Mouse (Mus musculus): ENCODE measurements around the gene Fstl5. TPM values are rescaled to one million over a fixed set of nuclear protein-coding genes. Genes with fewer than 3 reads are reported as not detected.

The Fstl5 gene
- polyA plus RNA-seq (2017; shearing (Covaris generic)), result not detected

GRCm38 (mm10) chr3:76074060-76074707 lies at the start of gene Fstl5:
Gene Fstl5 (plus strand): TSS chr3:76074270.

Other genes with a start within 250 kb of the Fstl5 start
- 24.4 TPM for gene Golim4, start 117.3 kb upstream of the Fstl5 start, polyA plus RNA-seq (2017; shearing (Covaris generic))